Mouse (Mus musculus): ENCODE results near the gene Cdh24.
A peak's percentile ranks its signal among the peaks of the same experiment; 100 is the strongest.
"Not testable (repeated sequence)": the region's sequence is repeated elsewhere in the genome, so short reads cannot be mapped to it uniquely, and the experiment has no call there.

The Cdh24 gene

GRCm38 (mm10) chr14:54643011-54643410 lies 1.8 kb upstream of the Cdh24 start:
- no peak for DNase-seq (ENCODE audit: low read depth, low spot score)

- DNase-seq (ENCODE audit: low read depth, low spot score) = no peak
Observed at GRCm38 (mm10) chr14:54642224-54642944, 1.2 kb upstream of the Cdh24 start.

GRCm38 (mm10) chr14:54640946-54641304 lies 239 bp downstream of the Cdh24 start, which contains the start of gene Gm17606:
Gene Gm17606, plus strand, starts transcription at chr14:54640952.
- no peak for DNase-seq (ENCODE audit: low read depth, low spot score)

- DNase-seq (ENCODE audit: low read depth, low spot score) = no peak
Observed at GRCm38 (mm10) chr14:54640121-54640520, 1.0 kb downstream of the Cdh24 start.

GRCm38 (mm10) chr14:54638210-54638609 lies 3.0 kb downstream of the Cdh24 start:
- DNase-seq (ENCODE audit: low read depth, low spot score) = peak; percentile 55

GRCm38 (mm10) chr14:54636954-54637353 lies 4.2 kb downstream of the Cdh24 start:
- peak; percentile 47 for DNase-seq (ENCODE audit: low read depth, low spot score)

GRCm38 (mm10) chr14:54634182-54634581 lies 7.0 kb downstream of the Cdh24 start:
- no peak for DNase-seq (ENCODE audit: low read depth, low spot score)

- no peak for DNase-seq (ENCODE audit: low read depth, low spot score)
Observed at GRCm38 (mm10) chr14:54632252-54632651, 8.9 kb downstream of the Cdh24 start.

GRCm38 (mm10) chr14:54631240-54631599 lies 9.9 kb downstream of the Cdh24 start:
- DNase-seq (ENCODE audit: low read depth, low spot score) = no peak

- DNase-seq (ENCODE audit: low read depth, low spot score) = no peak
Observed at GRCm38 (mm10) chr14:54630583-54631239, 10.5 kb downstream of the Cdh24 start.

- DNase-seq (ENCODE audit: low read depth, low spot score) = no peak
Observed at GRCm38 (mm10) chr14:54629797-54630196, 11.4 kb downstream of the Cdh24 start.

GRCm38 (mm10) chr14:54628103-54628502 lies 13.1 kb downstream of the Cdh24 start:
- DNase-seq (ENCODE audit: low read depth, low spot score) = no peak

- peak; percentile 64 for DNase-seq (ENCODE audit: low read depth, low spot score)
Observed at GRCm38 (mm10) chr14:54624976-54625375, 16.2 kb downstream of the Cdh24 start.

GRCm38 (mm10) chr14:54623334-54623733 lies 17.8 kb downstream of the Cdh24 start:
- no peak for DNase-seq (ENCODE audit: low read depth, low spot score)

- no peak for DNase-seq (ENCODE audit: low read depth, low spot score)
Observed at GRCm38 (mm10) chr14:54621133-54621532, 20.0 kb downstream of the Cdh24 start, which contains the start of gene Psmb11. Gene Psmb11, plus strand, starts transcription at chr14:54621433.

- peak; percentile 96 for DNase-seq (ENCODE audit: low read depth, low spot score)
Observed at GRCm38 (mm10) chr14:54617897-54618365, 23.2 kb downstream of the Cdh24 start, which contains the start of gene Psmb5. Gene Psmb5, minus strand, starts transcription at chr14:54618022.

GRCm38 (mm10) chr14:54617152-54617896 lies 23.8 kb downstream of the Cdh24 start:
- DNase-seq (ENCODE audit: low read depth, low spot score) = no peak

GRCm38 (mm10) chr14:54616226-54616825 lies 24.8 kb downstream of the Cdh24 start:
- no peak for DNase-seq (ENCODE audit: low read depth, low spot score)

- not testable (repeated sequence) for DNase-seq (ENCODE audit: low read depth, low spot score)
Observed at GRCm38 (mm10) chr14:54614130-54614529, 27.0 kb downstream of the Cdh24 start.

- peak; percentile 84 for DNase-seq (ENCODE audit: low read depth, low spot score)
Observed at GRCm38 (mm10) chr14:54610648-54611047, 30.5 kb downstream of the Cdh24 start.

GRCm38 (mm10) chr14:54609962-54610361 lies 31.2 kb downstream of the Cdh24 start:
- DNase-seq (ENCODE audit: low read depth, low spot score) = peak; percentile 45

- no peak for DNase-seq (ENCODE audit: low read depth, low spot score)
Observed at GRCm38 (mm10) chr14:54609245-54609644, 31.9 kb downstream of the Cdh24 start.
